ENCODE assay signal across 8 mouse cellular contexts in genomic region chr2:169158760-169159159, GRCm38 (mm10).
DNase-seq lines count a peak whose midpoint lies in the region; ATAC-seq and TF ChIP-seq lines count a peak whose summit lies in the region.
"Had no signal": no experiment of that assay in that cellular context is flagged by ENCODE, and none has a peak within 500 bp of the region (broad histone marks: within the 10 kb centered on the region; RNA-seq: fewer than 3 reads in every experiment).

No protein-coding gene starts in this region.

- no peak for ATAC-seq in kidney, embryonic 15.5 days (replicated peaks; ENCODE audit: low FRiP score)
- peak; percentile 23; the same call in 1 of the 2 replicates for ATAC-seq in forebrain, postnatal 0 days
- no peak for ATAC-seq in intestine, postnatal 0 days
- no peak for ATAC-seq in neural tube, embryonic 14.5 days (ENCODE audit: low read depth)

- no peak overlapping the region for H3K27ac ChIP-seq in kidney, embryonic 15.5 days
- H3K27ac ChIP-seq in forebrain, postnatal 0 days (ENCODE audit: low read depth, low read length) = no peak overlapping the region
- no peak overlapping the region for H3K27ac ChIP-seq in intestine, postnatal 0 days (ENCODE audit: low read depth, low read length)
- peak overlapping the region; percentile 78 for H3K27ac ChIP-seq in neural tube, embryonic 14.5 days (ENCODE audit: low read depth, low read length)

- peaks cover 32% of the 10 kb centered on the region for H3K4me1 ChIP-seq in kidney, embryonic 15.5 days
- H3K4me1 ChIP-seq in forebrain, postnatal 0 days (ENCODE audit: insufficient read depth) = no peaks in the 10 kb centered on the region
- no peaks in the 10 kb centered on the region for H3K4me1 ChIP-seq in intestine, postnatal 0 days (replicated peaks; ENCODE audit: control insufficient read depth, insufficient read depth, low read length)
- H3K4me1 ChIP-seq in neural tube, embryonic 14.5 days (ENCODE audit: control insufficient read depth, insufficient read depth, low read length) = peaks cover 9% of the 10 kb centered on the region

- peak overlapping the region; percentile 65 for H3K4me2 ChIP-seq in kidney, embryonic 15.5 days
- peak overlapping the region; percentile 19 for H3K4me2 ChIP-seq in forebrain, postnatal 0 days (ENCODE audit: low read depth)
- H3K4me2 ChIP-seq in intestine, postnatal 0 days (replicated peaks; ENCODE audit: low read depth) = peak overlapping the region; percentile 30; the same call in 1 of the 2 replicates
- H3K4me2 ChIP-seq in neural tube, embryonic 14.5 days (ENCODE audit: low read depth, low read length) = peak overlapping the region; percentile 42

- 0 out of 2 replicates have a peak overlapping the region, but pooled peaks have one; percentile 3 for H3K9ac ChIP-seq in kidney, embryonic 15.5 days
- H3K9ac ChIP-seq in forebrain, postnatal 0 days = 0 out of 2 replicates have a peak overlapping the region, but pooled peaks have one; percentile 31
- no peak overlapping the region for H3K9ac ChIP-seq in intestine, postnatal 0 days (ENCODE audit: low read depth, low read length)
- H3K9ac ChIP-seq in neural tube, embryonic 14.5 days (replicated peaks; ENCODE audit: low read depth, low read length) = no peak overlapping the region; the same call in 1 of the 2 replicates

- H3K4me3 ChIP-seq in kidney, embryonic 15.5 days (replicated peaks) = peak overlapping the region; percentile 33
- no peak overlapping the region for H3K4me3 ChIP-seq in forebrain, postnatal 0 days (ENCODE audit: low read depth, low read length)
- H3K4me3 ChIP-seq in intestine, postnatal 0 days (ENCODE audit: low read depth, low read length) = no peak overlapping the region
- peak overlapping the region; percentile 2; the same call in 1 of the 2 replicates for H3K4me3 ChIP-seq in neural tube, embryonic 14.5 days (ENCODE audit: low read depth, low read length)

- H3K27me3 ChIP-seq in kidney, embryonic 15.5 days = no peaks in the 10 kb centered on the region
- no peaks in the 10 kb centered on the region for H3K27me3 ChIP-seq in forebrain, postnatal 0 days (ENCODE audit: insufficient read depth, low read length)
- no peaks in the 10 kb centered on the region for H3K27me3 ChIP-seq in intestine, postnatal 0 days (replicated peaks; ENCODE audit: control insufficient read depth, insufficient read depth, low read length)
- H3K27me3 ChIP-seq in neural tube, embryonic 14.5 days (ENCODE audit: control insufficient read depth, insufficient read depth, low read length) = no peaks in the 10 kb centered on the region

- no peaks in the 10 kb centered on the region for H3K36me3 ChIP-seq in kidney, embryonic 15.5 days
- H3K36me3 ChIP-seq in forebrain, postnatal 0 days (ENCODE audit: insufficient read depth) = no peaks in the 10 kb centered on the region
- no peaks in the 10 kb centered on the region for H3K36me3 ChIP-seq in intestine, postnatal 0 days (ENCODE audit: control insufficient read depth, insufficient read depth)
- H3K36me3 ChIP-seq in neural tube, embryonic 14.5 days (ENCODE audit: control insufficient read depth, insufficient read depth, low read length) = no peaks in the 10 kb centered on the region

- 11% methylated on average over 11 of the region's 11 CpGs for WGBS in kidney, embryonic 15.5 days
- WGBS in forebrain, postnatal 0 days = 26% methylated on average over 11 of the region's 11 CpGs
- 45% methylated on average over 11 of the region's 11 CpGs for WGBS in intestine, postnatal 0 days
- WGBS in neural tube, embryonic 14.5 days = 18% methylated on average over 11 of the region's 11 CpGs

- no peak for TF ChIP-seq CTCF in forebrain, postnatal 0 days (IDR thresholded peaks at IDR 0.05; ENCODE audit: low read depth)
- no peak for TF ChIP-seq CTCF in intestine, postnatal 0 days (IDR thresholded peaks at IDR 0.05; ENCODE audit: low read depth)

- DNase-seq in kidney, postnatal 10 days = no peak
- no peak for DNase-seq in forebrain, postnatal 0 days
- DNase-seq in testis, postnatal 14 days (ENCODE audit: low spot score) = no peak
- DNase-seq in right cerebral cortex, postnatal 14 days = no peak
- DNase-seq: right cerebral cortex, postnatal 25 days had no signal

- H3K9me3 ChIP-seq in kidney, embryonic 15.5 days (replicated peaks) = no peaks in the 10 kb centered on the region
- H3K9me3 ChIP-seq in forebrain, postnatal 0 days (ENCODE audit: low read length) = no peaks in the 10 kb centered on the region
- H3K9me3 ChIP-seq in intestine, postnatal 0 days (ENCODE audit: control insufficient read depth) = no peaks in the 10 kb centered on the region
- no peaks in the 10 kb centered on the region for H3K9me3 ChIP-seq in neural tube, embryonic 14.5 days (ENCODE audit: control insufficient read depth, low read length)

Comparison
In these comparisons a context has a peak if more than half of its experiments do, and no peak if none do; other contexts are left out.
1. H3K4me3 ChIP-seq: peak in kidney, embryonic 15.5 days (single experiment) and neural tube, embryonic 14.5 days (single experiment); none in forebrain, postnatal 0 days (single experiment) and intestine, postnatal 0 days (single experiment).
2. H3K9ac ChIP-seq: peak in kidney, embryonic 15.5 days (single experiment) and forebrain, postnatal 0 days (single experiment); none in intestine, postnatal 0 days (single experiment) and neural tube, embryonic 14.5 days (single experiment).
3. Peak in every context shown above with its lines, with median percentiles within 50 percentile points of each other: H3K4me2 ChIP-seq.